Mouse (Mus musculus) Muller cell, postnatal 12 days (primary cell): ENCODE results near the gene Slx4.
A peak's percentile ranks its signal among the peaks of the same experiment; 100 is the strongest.
"Not testable (repeated sequence)": the region's sequence is repeated elsewhere in the genome, so short reads cannot be mapped to it uniquely, and the experiment has no call there.

Source experiments
- DNase-seq: peaks from one replicate; pipeline ENCODE4 v3.0.0-alpha.2; 2015; ENCODE audit errors: inconsistent ontology term

The Slx4 gene

GRCm38 (mm10) chr16:4003489-4004398 lies at the start of gene Slx4:
Slx4 (minus strand) TSS chr16:4003770.
- DNase-seq: peak; percentile 96

- DNase-seq: no peak
These were observed 49.0 kb upstream of the Slx4 start for GRCm38 (mm10) chr16:4052601-4053000.

GRCm38 (mm10) chr16:4045524-4045923 lies 42.0 kb upstream of the Slx4 start:
- peak; percentile 19 for DNase-seq

GRCm38 (mm10) chr16:4044093-4044492 lies 40.5 kb upstream of the Slx4 start:
- DNase-seq: no peak

- DNase-seq: no peak
These were observed 38.1 kb upstream of the Slx4 start for GRCm38 (mm10) chr16:4041646-4042045.

GRCm38 (mm10) chr16:4040206-4040605 lies 36.6 kb upstream of the Slx4 start:
- no peak for DNase-seq

- no peak for DNase-seq
These were observed 34.1 kb upstream of the Slx4 start for GRCm38 (mm10) chr16:4037690-4038089.

- no peak for DNase-seq
These were observed 33.2 kb upstream of the Slx4 start, which contains the start of gene Dnase1 for GRCm38 (mm10) chr16:4036807-4037206. Dnase1 (plus strand) TSS chr16:4036942.

GRCm38 (mm10) chr16:4035575-4035974 lies 32.0 kb upstream of the Slx4 start:
- no peak for DNase-seq

- no peak for DNase-seq
These were observed 30.9 kb upstream of the Slx4 start for GRCm38 (mm10) chr16:4034476-4034875.

- no peak for DNase-seq
These were observed 30.4 kb upstream of the Slx4 start for GRCm38 (mm10) chr16:4033971-4034370.

GRCm38 (mm10) chr16:4032341-4032748 lies 28.8 kb upstream of the Slx4 start:
- DNase-seq: no peak

- no peak for DNase-seq
These were observed 28.1 kb upstream of the Slx4 start for GRCm38 (mm10) chr16:4031441-4032274.

GRCm38 (mm10) chr16:4030501-4030900 lies 26.9 kb upstream of the Slx4 start:
- DNase-seq: no peak

GRCm38 (mm10) chr16:4029371-4029841 lies 25.8 kb upstream of the Slx4 start:
- DNase-seq: peak; percentile 2

GRCm38 (mm10) chr16:4027211-4027610 lies 23.6 kb upstream of the Slx4 start:
- DNase-seq: no peak

- DNase-seq: no peak
These were observed 23.1 kb upstream of the Slx4 start for GRCm38 (mm10) chr16:4026672-4027071.

- no peak for DNase-seq
These were observed 19.1 kb upstream of the Slx4 start for GRCm38 (mm10) chr16:4022719-4023118.

- DNase-seq: no peak
These were observed 17.7 kb upstream of the Slx4 start for GRCm38 (mm10) chr16:4021241-4021640.

GRCm38 (mm10) chr16:4017466-4017865 lies 13.9 kb upstream of the Slx4 start:
- not testable (repeated sequence) for DNase-seq

- DNase-seq: not testable (repeated sequence)
These were observed 13.2 kb upstream of the Slx4 start for GRCm38 (mm10) chr16:4016786-4017185.

GRCm38 (mm10) chr16:4014040-4014668 lies 10.6 kb upstream of the Slx4 start:
- no peak for DNase-seq
